Mouse (Mus musculus): Measurements from ENCODE around the gene P2rx3. TPM values are rescaled to one million over a fixed set of nuclear protein-coding genes. Genes with fewer than 3 reads are reported as not detected.

Gene P2rx3
- polyA plus RNA-seq, 2 experiments, result 0.17 to 0.22 TPM

GRCm38 (mm10) chr2:85043623-85044022, 6.4 kb upstream of the P2rx3 start:
- 86% methylated on average over 7 of the region's 7 CpGs for WGBS (ENCODE audit: insufficient replicate concordance)
- Histone ChIP-seq H3K27ac (no peak overlapping the region), H3K4me2 (ENCODE audit: low read depth) (no peak overlapping the region), H3K4me3 (ENCODE audit: insufficient read depth in 1 of 2, low read depth in 2 of 2, low read length in 2 of 2) (no peak overlapping the region), H3K27me3 (ENCODE audit: control insufficient read depth, insufficient read depth, low read length) (peaks cover 2% of the 10 kb centered on the region; the same call in 1 of the 2 replicates), H3K4me1 (replicated peaks; ENCODE audit: control insufficient read depth in 2 of 2, insufficient read depth in 2 of 2, low read length in 1 of 2) (peaks cover under 1 to 9% of the 10 kb centered on the region in 2 experiments; a peak in 3 of 4 replicates), H3K36me3 (replicated peaks; ENCODE audit: control insufficient read depth, insufficient read depth, low read depth) (peaks cover 84% of the 10 kb centered on the region), H3K9me3 (ENCODE audit: control insufficient read depth, low read length) (no peaks in the 10 kb centered on the region), H3K9ac (replicated peaks) (no peak overlapping the region)
- TF ChIP-seq EP300 (IDR thresholded peaks at IDR 0.05; ENCODE audit: low read depth) (no peak), CTCF (IDR thresholded peaks at IDR 0.05; ENCODE audit: low read depth) (no peak)
- DNase-seq (ENCODE audit: low read depth in 3 of 3, low spot score in 3 of 3), result no peak
- no peak for ATAC-seq (ENCODE audit: insufficient read depth)

DNA sequence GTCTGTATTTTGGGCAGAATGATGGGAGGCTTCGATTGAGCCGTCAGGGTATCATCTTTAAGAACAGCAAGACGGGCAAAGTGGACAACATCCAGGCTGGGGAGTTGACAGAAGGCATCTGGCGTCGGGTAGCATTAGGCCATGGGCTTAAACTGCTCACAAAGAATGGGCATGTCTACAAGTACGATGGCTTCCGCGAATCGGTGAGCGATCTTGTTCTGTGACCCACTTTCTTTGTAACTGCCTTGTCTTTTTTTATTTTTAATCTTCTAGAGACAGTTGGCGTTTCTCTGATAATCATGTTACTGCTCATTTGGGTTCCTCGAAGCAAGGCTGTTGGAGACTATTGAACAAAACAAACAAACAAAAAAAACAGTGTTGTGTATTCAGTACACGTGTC, 1.1 kb upstream of the P2rx3 start:
- TF ChIP-seq CTCF (IDR thresholded peaks at IDR 0.05; ENCODE audit: low read depth) (no peak), EP300 (IDR thresholded peaks at IDR 0.05; ENCODE audit: low read depth) (no peak)
- peak overlapping the region; percentile 83 to 85 for H3K4me3 ChIP-seq (ENCODE audit: insufficient read depth in 1 of 2, low read depth in 2 of 2, low read length in 2 of 2)
- H3K4me1 ChIP-seq (replicated peaks; ENCODE audit: control insufficient read depth in 2 of 2, insufficient read depth in 2 of 2, low read length in 1 of 2), result peaks cover 17 to 18% of the 10 kb centered on the region in 2 experiments
- H3K9ac ChIP-seq (replicated peaks), result peak overlapping the region; percentile 92
- WGBS (ENCODE audit: insufficient replicate concordance), result 68% methylated on average over 13 of the region's 13 CpGs
- no peaks in the 10 kb centered on the region for H3K9me3 ChIP-seq (ENCODE audit: control insufficient read depth, low read length)
- peak overlapping the region; percentile 55 for H3K27ac ChIP-seq
- H3K4me2 ChIP-seq (ENCODE audit: low read depth), result peak overlapping the region; percentile 96
- peaks cover 49% of the 10 kb centered on the region for H3K36me3 ChIP-seq (replicated peaks; ENCODE audit: control insufficient read depth, insufficient read depth, low read depth)
- no peak for ATAC-seq (ENCODE audit: insufficient read depth)
- peaks cover 19% of the 10 kb centered on the region for H3K27me3 ChIP-seq (ENCODE audit: control insufficient read depth, insufficient read depth, low read length)
- no peak for DNase-seq (ENCODE audit: low read depth in 3 of 3, low spot score in 3 of 3)

DNA sequence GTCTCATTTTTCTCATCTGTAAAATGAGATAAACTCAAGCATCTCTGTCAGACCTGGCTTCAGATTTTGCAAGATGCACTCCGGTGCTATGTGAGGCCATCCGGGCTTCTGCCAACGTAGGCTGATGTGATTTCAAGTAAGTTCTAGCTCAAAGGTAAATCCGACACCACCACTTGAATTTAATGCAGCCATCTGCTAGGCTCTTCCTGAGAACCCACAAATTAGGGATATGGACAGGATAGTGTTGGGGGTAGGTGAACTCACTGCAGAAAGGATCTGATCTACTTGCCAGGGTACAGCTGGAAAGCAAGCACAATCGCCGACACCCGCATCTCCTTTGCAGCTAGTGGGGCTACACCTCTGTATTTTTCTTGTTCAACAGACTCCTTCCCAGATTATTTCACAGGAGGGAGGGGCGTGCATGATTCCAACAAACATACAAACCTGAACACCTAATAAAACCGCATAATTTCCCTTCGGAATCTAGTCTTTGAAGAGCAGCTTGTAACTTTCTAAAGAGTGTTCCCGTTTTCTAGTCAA, 685 bp downstream of the P2rx3 start:
- Histone ChIP-seq H3K27me3 (ENCODE audit: control insufficient read depth, insufficient read depth, low read length) (peaks cover 19% of the 10 kb centered on the region), H3K27ac (no peak overlapping the region), H3K9me3 (ENCODE audit: control insufficient read depth, low read length) (no peaks in the 10 kb centered on the region), H3K4me3 (ENCODE audit: insufficient read depth in 1 of 2, low read depth in 2 of 2, low read length in 2 of 2) (peak overlapping the region; percentile 83 to 85), H3K9ac (replicated peaks) (peak overlapping the region; percentile 92), H3K4me1 (replicated peaks; ENCODE audit: control insufficient read depth in 2 of 2, insufficient read depth in 2 of 2, low read length in 1 of 2) (peaks cover 17 to 18% of the 10 kb centered on the region in 2 experiments), H3K4me2 (ENCODE audit: low read depth) (peak overlapping the region; percentile 96), H3K36me3 (replicated peaks; ENCODE audit: control insufficient read depth, insufficient read depth, low read depth) (peaks cover 31% of the 10 kb centered on the region)
- no peak for DNase-seq (ENCODE audit: low read depth in 3 of 3, low spot score in 3 of 3)
- no peak for TF ChIP-seq EP300 (IDR thresholded peaks at IDR 0.05; ENCODE audit: low read depth)
- TF ChIP-seq CTCF (IDR thresholded peaks at IDR 0.05; ENCODE audit: low read depth), result no peak
- WGBS (ENCODE audit: insufficient replicate concordance), result 4% methylated on average over 11 of the region's 11 CpGs
- peak; percentile 11; the same call in 1 of the 2 replicates for ATAC-seq (ENCODE audit: insufficient read depth)

- Histone ChIP-seq H3K27me3 (ENCODE audit: control insufficient read depth, insufficient read depth, low read length) (peaks cover 19% of the 10 kb centered on the region), H3K4me1 (replicated peaks; ENCODE audit: control insufficient read depth in 2 of 2, insufficient read depth in 2 of 2, low read length in 1 of 2) (peaks cover 17 to 18% of the 10 kb centered on the region in 2 experiments), H3K9ac (replicated peaks) (no peak overlapping the region), H3K4me2 (ENCODE audit: low read depth) (no peak overlapping the region), H3K36me3 (replicated peaks; ENCODE audit: control insufficient read depth, insufficient read depth, low read depth) (peaks cover 7% of the 10 kb centered on the region), H3K27ac (no peak overlapping the region), H3K9me3 (ENCODE audit: control insufficient read depth, low read length) (no peaks in the 10 kb centered on the region), H3K4me3 (ENCODE audit: insufficient read depth in 1 of 2, low read depth in 2 of 2, low read length in 2 of 2) (no peak overlapping the region)
- ATAC-seq (ENCODE audit: insufficient read depth) (no peak), DNase-seq (ENCODE audit: low read depth in 3 of 3, low spot score in 3 of 3) (no peak)
- TF ChIP-seq CTCF (IDR thresholded peaks at IDR 0.05; ENCODE audit: low read depth) (no peak), EP300 (IDR thresholded peaks at IDR 0.05; ENCODE audit: low read depth) (no peak)
- 8% methylated on average over 7 of the region's 7 CpGs for WGBS (ENCODE audit: insufficient replicate concordance)
These were observed 3.1 kb downstream of the P2rx3 start for GRCm38 (mm10) chr2:85034169-85034568.

DNA sequence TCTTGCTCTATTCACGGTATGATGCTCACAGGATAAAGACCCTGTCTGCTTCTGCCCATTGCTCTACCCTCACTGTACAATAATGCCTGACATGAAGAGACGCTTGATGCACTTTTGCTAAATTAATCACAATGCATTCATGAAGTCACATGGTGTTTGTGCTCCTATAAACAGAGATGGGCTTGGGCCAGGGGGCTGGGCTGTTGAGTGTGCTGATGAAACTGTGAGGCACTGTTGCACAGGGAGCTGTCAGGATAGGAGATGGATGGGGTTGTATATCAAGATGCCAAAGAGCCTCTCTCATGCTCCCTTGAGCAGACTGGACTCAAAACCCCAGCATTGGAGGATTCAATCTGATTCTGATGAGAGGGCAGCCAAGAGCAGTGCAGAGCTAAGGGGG, 4.1 kb downstream of the P2rx3 start:
- Histone ChIP-seq H3K4me3 (ENCODE audit: insufficient read depth in 1 of 2, low read depth in 2 of 2, low read length in 2 of 2) (no peak overlapping the region), H3K4me2 (ENCODE audit: low read depth) (no peak overlapping the region), H3K4me1 (replicated peaks; ENCODE audit: control insufficient read depth in 2 of 2, insufficient read depth in 2 of 2, low read length in 1 of 2) (peaks cover 12% of the 10 kb centered on the region in 2 experiments), H3K36me3 (replicated peaks; ENCODE audit: control insufficient read depth, insufficient read depth, low read depth) (no peaks in the 10 kb centered on the region), H3K27me3 (ENCODE audit: control insufficient read depth, insufficient read depth, low read length) (peaks cover 19% of the 10 kb centered on the region), H3K27ac (no peak overlapping the region), H3K9ac (replicated peaks) (no peak overlapping the region), H3K9me3 (ENCODE audit: control insufficient read depth, low read length) (no peaks in the 10 kb centered on the region)
- DNase-seq (ENCODE audit: low read depth in 3 of 3, low spot score in 3 of 3) (no peak), ATAC-seq (ENCODE audit: insufficient read depth) (no peak)
- TF ChIP-seq CTCF (IDR thresholded peaks at IDR 0.05; ENCODE audit: low read depth) (no peak), EP300 (IDR thresholded peaks at IDR 0.05; ENCODE audit: low read depth) (no peak)
- 72% methylated on average over 2 of the region's 2 CpGs for WGBS (ENCODE audit: insufficient replicate concordance)
